Mouse (Mus musculus) left cerebral cortex, postnatal 10 days (tissue): Measurements from ENCODE around the gene Ccdc57. TPM values are rescaled to one million over a fixed set of nuclear protein-coding genes. Genes with fewer than 3 reads are reported as not detected.

Source experiments
- DNase-seq, 2 experiments: peaks; one replicate each; pipeline ENCODE4 v3.0.0; 2021 to 2022; ENCODE audit warnings: low spot score in 2 of 2, mixed read lengths in 1 of 2; ENCODE audit errors: extremely low spot score in 1 of 2
- intact Hi-C: fragments of 180-260 bp; cut with DNase I; formaldehyde crosslinking; loops from one replicate; pipeline ENCODE4 v1.15.1; 2025
- total RNA-seq, 2 experiments: library from RNA; stranded (reverse); gene quantifications; 2 replicates each; pipeline ENCODE4 v1.2.3; 2021

Gene Ccdc57
- total RNA-seq, 2 experiments from 2014 or later, result 8.1 to 8.4 TPM

DNA sequence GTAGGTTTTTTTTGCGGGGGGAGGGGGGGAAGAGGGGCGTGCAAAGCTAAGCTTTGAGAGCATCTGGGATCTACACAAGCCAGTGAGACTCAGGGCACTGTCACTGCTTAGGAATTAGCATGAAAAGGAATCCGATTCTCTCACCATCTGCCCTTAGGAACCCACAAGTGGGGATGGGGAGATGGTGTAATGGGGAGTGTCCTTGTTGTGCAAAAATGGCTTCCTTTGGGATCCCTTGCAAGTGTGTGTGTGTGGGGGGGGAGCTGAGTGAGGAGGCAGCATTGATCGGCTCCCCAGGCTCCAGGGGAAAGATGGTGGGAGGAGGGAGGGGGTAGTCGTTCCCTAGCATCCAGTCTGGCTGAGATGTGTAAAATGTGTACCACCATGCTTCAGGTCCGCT is 155.5 kb downstream of the Ccdc57 start:
- DNase-seq, result no peak
- intact Hi-C loops, result loop anchor here (2.0 to 5.0 kb wide), 3 partner anchors 56 to 152 kb away; partner anchors contain the start of genes Notum, Rac3 and Sirt7

Other genes with a start within 250 kb of the Ccdc57 start
- 10 to 100 TPM; 24.5 to 26.0 TPM for gene Cenpx, start 219.1 kb downstream of the Ccdc57 start, total RNA-seq
- gene Lrrc45, start 218.9 kb downstream of the Ccdc57 start, total RNA-seq, result 10 to 100 TPM; 58.3 to 66.0 TPM
- 100 to 1,000 TPM; 265 to 293 TPM for gene Rac3, start 211.4 kb downstream of the Ccdc57 start, total RNA-seq
- gene Dcxr, start 205.6 kb downstream of the Ccdc57 start, total RNA-seq, result 1 to 10 TPM; 5.9 to 6.4 TPM
- gene Cbr2, start 200.8 kb downstream of the Ccdc57 start, total RNA-seq, result 1 to 10 TPM; 3.3 to 3.7 TPM
- gene Hmga1b, start 170.1 kb downstream of the Ccdc57 start, total RNA-seq, result 10 to 100 TPM; 25.0 to 46.6 TPM
- gene Rfng, start 148.7 kb downstream of the Ccdc57 start, total RNA-seq, result 10 to 100 TPM; 88.1 to 88.4 TPM
- gene Gps1, start 148.6 kb downstream of the Ccdc57 start, total RNA-seq, result 100 to 1,000 TPM; 147 to 148 TPM
- 10 to 100 TPM; 37.4 to 40.7 TPM for gene Dus1l, start 136.5 kb downstream of the Ccdc57 start, total RNA-seq
- 100 to 1,000 TPM; 258 to 269 TPM for gene Fasn, start 108.3 kb downstream of the Ccdc57 start, total RNA-seq
- 1 to 10 TPM; 3.6 to 5.1 TPM for gene Slc16a3, start 15.6 kb upstream of the Ccdc57 start, total RNA-seq
- 100 to 1,000 TPM; 112 to 119 TPM for gene Csnk1d, start 58.5 kb upstream of the Ccdc57 start, total RNA-seq
- not detected for gene Cd7, start 106.5 kb upstream of the Ccdc57 start, total RNA-seq
- not detected for gene Sectm1b, start 130.7 kb upstream of the Ccdc57 start, total RNA-seq
- gene Sectm1a, start 148.3 kb upstream of the Ccdc57 start, total RNA-seq, result not detected
- gene Tex19.2, start 185.8 kb upstream of the Ccdc57 start, total RNA-seq, result not detected
- not detected for gene Tex19.1, start 213.3 kb upstream of the Ccdc57 start, total RNA-seq
- not detected for gene Uts2r, start 227.4 kb upstream of the Ccdc57 start, total RNA-seq